Mouse (Mus musculus): ENCODE results near the gene Atp2b2. TPM values are rescaled to one million over a fixed set of nuclear protein-coding genes. Genes with fewer than 3 reads are reported as not detected.

Atp2b2 gene
- polyA plus RNA-seq, 1 experiment from 2014 or later = 0.14 TPM

GRCm38 (mm10) chr6:114011976-114012375 lies 30.4 kb downstream of the Atp2b2 start:
- Histone ChIP-seq H3K27ac (no peak overlapping the region), H3K4me1 (no peaks in the 10 kb centered on the region), H3K27me3 (no peaks in the 10 kb centered on the region; the same call in 1 of the 2 replicates), H3K36me3 (no peaks in the 10 kb centered on the region), H3K4me3 (no peak overlapping the region), H3K9me3 (no peaks in the 10 kb centered on the region), H3K9ac (no peak overlapping the region), H3K4me2 (no peak overlapping the region)
- no peak for ATAC-seq (ENCODE audit: borderline replicate concordance, extremely low read depth, low FRiP score, low TSS enrichment)
- 74% methylated on average over 6 of the region's 6 CpGs for WGBS

- ATAC-seq (ENCODE audit: borderline replicate concordance, extremely low read depth, low FRiP score, low TSS enrichment) = no peak
- WGBS = 62% methylated on average over 3 of the region's 3 CpGs
- H3K9ac ChIP-seq = no peak overlapping the region
- no peaks in the 10 kb centered on the region for H3K9me3 ChIP-seq
- no peaks in the 10 kb centered on the region for H3K27me3 ChIP-seq
- H3K27ac ChIP-seq = no peak overlapping the region
- H3K4me3 ChIP-seq = no peak overlapping the region
- no peak overlapping the region for H3K4me2 ChIP-seq
- H3K36me3 ChIP-seq = no peaks in the 10 kb centered on the region
- no peaks in the 10 kb centered on the region for H3K4me1 ChIP-seq
Measured at GRCm38 (mm10) chr6:114003796-114004195, 38.6 kb downstream of the Atp2b2 start.

- Histone ChIP-seq H3K4me1 (no peaks in the 10 kb centered on the region), H3K4me2 (no peak overlapping the region), H3K36me3 (no peaks in the 10 kb centered on the region), H3K9me3 (no peaks in the 10 kb centered on the region), H3K27me3 (no peaks in the 10 kb centered on the region), H3K9ac (no peak overlapping the region), H3K27ac (no peak overlapping the region), H3K4me3 (no peak overlapping the region)
- 64% methylated on average over 6 of the region's 6 CpGs for WGBS
- no peak for ATAC-seq (ENCODE audit: borderline replicate concordance, extremely low read depth, low FRiP score, low TSS enrichment)
Measured at GRCm38 (mm10) chr6:114000928-114001327, 41.5 kb downstream of the Atp2b2 start.

- no peak for ATAC-seq (ENCODE audit: borderline replicate concordance, extremely low read depth, low FRiP score, low TSS enrichment)
- no peaks in the 10 kb centered on the region for H3K4me1 ChIP-seq
- H3K27me3 ChIP-seq = no peaks in the 10 kb centered on the region
- H3K27ac ChIP-seq = no peak overlapping the region
- H3K9ac ChIP-seq = no peak overlapping the region
- H3K4me2 ChIP-seq = no peak overlapping the region
- H3K9me3 ChIP-seq = no peaks in the 10 kb centered on the region
- no peaks in the 10 kb centered on the region for H3K36me3 ChIP-seq
- 32% methylated on average over 7 of the region's 7 CpGs for WGBS
- no peak overlapping the region for H3K4me3 ChIP-seq
Measured at GRCm38 (mm10) chr6:114000304-114000703, 42.1 kb downstream of the Atp2b2 start.

- ATAC-seq (ENCODE audit: borderline replicate concordance, extremely low read depth, low FRiP score, low TSS enrichment) = no peak
- Histone ChIP-seq H3K9me3 (no peaks in the 10 kb centered on the region), H3K36me3 (no peaks in the 10 kb centered on the region), H3K27me3 (no peaks in the 10 kb centered on the region), H3K4me1 (no peaks in the 10 kb centered on the region), H3K4me3 (no peak overlapping the region), H3K9ac (no peak overlapping the region), H3K4me2 (no peak overlapping the region), H3K27ac (no peak overlapping the region)
- WGBS = 80% methylated on average over 2 of the region's 2 CpGs
Measured at GRCm38 (mm10) chr6:113998413-113998812, 44.0 kb downstream of the Atp2b2 start.

GRCm38 (mm10) chr6:113994176-113994575 lies 48.2 kb downstream of the Atp2b2 start:
- Histone ChIP-seq H3K27ac (no peak overlapping the region), H3K4me3 (no peak overlapping the region), H3K9ac (no peak overlapping the region), H3K36me3 (no peaks in the 10 kb centered on the region), H3K4me1 (no peaks in the 10 kb centered on the region), H3K27me3 (no peaks in the 10 kb centered on the region), H3K9me3 (no peaks in the 10 kb centered on the region), H3K4me2 (no peak overlapping the region)
- ATAC-seq (ENCODE audit: borderline replicate concordance, extremely low read depth, low FRiP score, low TSS enrichment) = no peak
- WGBS = 86% methylated on average over 5 of the region's 5 CpGs

GRCm38 (mm10) chr6:113992101-113992500 lies 50.3 kb downstream of the Atp2b2 start:
- 64% methylated on average over 2 of the region's 2 CpGs for WGBS
- no peaks in the 10 kb centered on the region for H3K4me1 ChIP-seq
- H3K9ac ChIP-seq = no peak overlapping the region
- no peak for ATAC-seq (ENCODE audit: borderline replicate concordance, extremely low read depth, low FRiP score, low TSS enrichment)
- H3K4me3 ChIP-seq = no peak overlapping the region
- H3K4me2 ChIP-seq = no peak overlapping the region
- H3K27me3 ChIP-seq = no peaks in the 10 kb centered on the region
- no peak overlapping the region for H3K27ac ChIP-seq
- H3K9me3 ChIP-seq = no peaks in the 10 kb centered on the region
- H3K36me3 ChIP-seq = no peaks in the 10 kb centered on the region

- no peak overlapping the region for H3K4me2 ChIP-seq
- H3K9ac ChIP-seq = no peak overlapping the region
- no peak overlapping the region for H3K27ac ChIP-seq
- H3K36me3 ChIP-seq = no peaks in the 10 kb centered on the region
- H3K4me1 ChIP-seq = no peaks in the 10 kb centered on the region
- H3K4me3 ChIP-seq = no peak overlapping the region
- peak; percentile 40; the same call in 1 of the 2 replicates for ATAC-seq (ENCODE audit: borderline replicate concordance, extremely low read depth, low FRiP score, low TSS enrichment)
- H3K9me3 ChIP-seq = no peaks in the 10 kb centered on the region
- WGBS = 46% methylated on average over 11 of the region's 11 CpGs
- H3K27me3 ChIP-seq = no peaks in the 10 kb centered on the region
Measured at GRCm38 (mm10) chr6:113991482-113991881, 50.9 kb downstream of the Atp2b2 start.

GRCm38 (mm10) chr6:113990044-113990443 lies 52.4 kb downstream of the Atp2b2 start:
- Histone ChIP-seq H3K36me3 (no peaks in the 10 kb centered on the region), H3K9me3 (no peaks in the 10 kb centered on the region), H3K9ac (no peak overlapping the region), H3K4me2 (no peak overlapping the region), H3K27me3 (no peaks in the 10 kb centered on the region), H3K27ac (no peak overlapping the region), H3K4me3 (no peak overlapping the region), H3K4me1 (no peaks in the 10 kb centered on the region)
- no peak for ATAC-seq (ENCODE audit: borderline replicate concordance, extremely low read depth, low FRiP score, low TSS enrichment)
- 6% methylated on average over 1 of the region's 1 CpGs for whole genome bisulfite sequencing

- H3K4me3 ChIP-seq = no peak overlapping the region
- H3K9ac ChIP-seq = no peak overlapping the region
- no peaks in the 10 kb centered on the region for H3K9me3 ChIP-seq
- no peak for ATAC-seq (ENCODE audit: borderline replicate concordance, extremely low read depth, low FRiP score, low TSS enrichment)
- H3K4me2 ChIP-seq = no peak overlapping the region
- no peaks in the 10 kb centered on the region for H3K27me3 ChIP-seq
- H3K4me1 ChIP-seq = no peaks in the 10 kb centered on the region
- no peak overlapping the region for H3K27ac ChIP-seq
- WGBS = 71% methylated on average over 2 of the region's 2 CpGs
- H3K36me3 ChIP-seq = no peaks in the 10 kb centered on the region
Measured at GRCm38 (mm10) chr6:113988521-113988920, 53.9 kb downstream of the Atp2b2 start.

- H3K4me2 ChIP-seq = no peak overlapping the region
- no peaks in the 10 kb centered on the region for H3K9me3 ChIP-seq
- no peaks in the 10 kb centered on the region for H3K4me1 ChIP-seq
- no peaks in the 10 kb centered on the region for H3K27me3 ChIP-seq
- no peaks in the 10 kb centered on the region for H3K36me3 ChIP-seq
- no peak for ATAC-seq (ENCODE audit: borderline replicate concordance, extremely low read depth, low FRiP score, low TSS enrichment)
- 62% methylated on average over 4 of the region's 4 CpGs for WGBS
- H3K9ac ChIP-seq = no peak overlapping the region
- no peak overlapping the region for H3K4me3 ChIP-seq
- no peak overlapping the region for H3K27ac ChIP-seq
Measured at GRCm38 (mm10) chr6:113986671-113987070, 55.7 kb downstream of the Atp2b2 start.

- no peak overlapping the region for H3K4me3 ChIP-seq
- H3K4me2 ChIP-seq = no peak overlapping the region
- no peaks in the 10 kb centered on the region for H3K9me3 ChIP-seq
- no peak for ATAC-seq (ENCODE audit: borderline replicate concordance, extremely low read depth, low FRiP score, low TSS enrichment)
- WGBS = 64% methylated on average over 8 of the region's 8 CpGs
- no peaks in the 10 kb centered on the region for H3K27me3 ChIP-seq
- no peak overlapping the region for H3K27ac ChIP-seq
- no peaks in the 10 kb centered on the region for H3K4me1 ChIP-seq
- H3K9ac ChIP-seq = no peak overlapping the region
- no peaks in the 10 kb centered on the region for H3K36me3 ChIP-seq
Measured at GRCm38 (mm10) chr6:113978673-113979072, 63.7 kb downstream of the Atp2b2 start.

- Histone ChIP-seq H3K4me2 (no peak overlapping the region), H3K36me3 (no peaks in the 10 kb centered on the region), H3K9ac (no peak overlapping the region), H3K27me3 (no peaks in the 10 kb centered on the region), H3K4me3 (no peak overlapping the region), H3K4me1 (no peaks in the 10 kb centered on the region), H3K27ac (no peak overlapping the region), H3K9me3 (no peaks in the 10 kb centered on the region)
- ATAC-seq (ENCODE audit: borderline replicate concordance, extremely low read depth, low FRiP score, low TSS enrichment) = no peak
- 50% methylated on average over 5 of the region's 5 CpGs for WGBS
Measured at GRCm38 (mm10) chr6:113978091-113978650, 64.2 kb downstream of the Atp2b2 start.
